Mouse (Mus musculus): Measurements from ENCODE around the gene Fnip2. TPM values are rescaled to one million over a fixed set of nuclear protein-coding genes. Genes with fewer than 3 reads are reported as not detected.

The Fnip2 gene
- total and polyA plus RNA-seq, 2 experiments from 2014 or later = 6.9 to 30.3 TPM

DNA sequence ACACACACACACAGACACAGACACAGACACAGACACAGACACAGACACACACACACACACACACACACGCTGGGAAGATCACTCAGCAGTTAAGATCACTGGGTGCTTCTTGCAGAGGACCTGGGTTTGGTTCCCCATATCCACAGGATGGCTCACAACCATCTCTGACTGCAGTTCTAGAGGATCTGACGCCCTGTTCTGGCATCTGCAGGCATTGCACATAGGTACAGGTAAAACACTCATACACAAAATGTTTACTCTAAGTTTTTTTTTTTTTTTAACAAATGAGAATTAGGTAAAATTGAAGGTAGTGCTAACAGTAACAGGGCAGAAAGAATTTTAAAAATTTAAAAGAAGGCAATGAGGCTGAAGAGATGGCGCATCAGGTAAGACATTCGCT lies 121.5 kb downstream of the Fnip2 start:
- ATAC-seq (ENCODE audit: low FRiP score) (no peak), DNase-seq (ENCODE audit: low spot score) (no peak)
- no peak overlapping the region for H3K27ac ChIP-seq (ENCODE audit: low read depth, low read length)
- no peak for TF ChIP-seq CTCF (IDR thresholded peaks at IDR 0.05)
- H3K9me3 ChIP-seq (ENCODE audit: low read length) = no peaks in the 10 kb centered on the region
- no peak overlapping the region for H3K9ac ChIP-seq (replicated peaks; ENCODE audit: low read length, poor library complexity, severe bottlenecking)
- H3K36me3 ChIP-seq (ENCODE audit: insufficient read depth, low read length) = no peaks in the 10 kb centered on the region
- no peak overlapping the region for H3K4me2 ChIP-seq (ENCODE audit: low read depth, low read length, poor library complexity, severe bottlenecking)
- WGBS = 92% methylated on average over 4 of the region's 4 CpGs
- H3K27me3 ChIP-seq (ENCODE audit: insufficient read depth, low read length) = no peaks in the 10 kb centered on the region
- no peaks in the 10 kb centered on the region for H3K4me1 ChIP-seq (ENCODE audit: insufficient read depth, low read length)
- no peak overlapping the region for H3K4me3 ChIP-seq (ENCODE audit: low read depth, low read length)

DNA sequence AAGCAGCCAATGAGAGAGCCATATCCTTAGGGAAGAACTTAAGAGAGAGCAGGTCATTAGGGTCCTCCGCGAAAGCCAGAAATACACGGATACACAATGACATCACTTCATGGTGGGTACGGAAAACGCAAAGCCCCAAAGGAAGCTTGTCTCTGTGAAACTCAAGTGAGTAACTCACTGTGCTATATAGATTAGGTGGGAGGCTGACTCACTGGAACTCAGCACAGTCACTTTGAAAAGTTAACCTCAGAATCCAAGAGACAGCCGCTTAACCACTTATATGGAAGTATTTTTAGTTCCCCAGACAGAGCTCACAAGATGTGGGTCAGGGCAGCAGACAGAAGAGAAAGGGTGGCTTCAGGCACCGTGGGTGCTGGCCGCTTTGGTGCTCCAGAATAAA lies 122.6 kb downstream of the Fnip2 start:
- no peak overlapping the region for H3K4me2 ChIP-seq (ENCODE audit: low read depth, low read length, poor library complexity, severe bottlenecking)
- H3K9ac ChIP-seq (replicated peaks; ENCODE audit: low read length, poor library complexity, severe bottlenecking) = no peak overlapping the region
- H3K27ac ChIP-seq (ENCODE audit: low read depth, low read length) = no peak overlapping the region
- H3K9me3 ChIP-seq (ENCODE audit: low read length) = no peaks in the 10 kb centered on the region
- no peak for ATAC-seq (ENCODE audit: low FRiP score)
- no peak for DNase-seq (ENCODE audit: low spot score)
- WGBS = 86% methylated on average over 8 of the region's 8 CpGs
- no peak for TF ChIP-seq CTCF (IDR thresholded peaks at IDR 0.05)
- no peaks in the 10 kb centered on the region for H3K27me3 ChIP-seq (ENCODE audit: insufficient read depth, low read length)
- H3K4me3 ChIP-seq (ENCODE audit: low read depth, low read length) = no peak overlapping the region
- no peaks in the 10 kb centered on the region for H3K36me3 ChIP-seq (ENCODE audit: insufficient read depth, low read length)
- no peaks in the 10 kb centered on the region for H3K4me1 ChIP-seq (ENCODE audit: insufficient read depth, low read length)

DNA sequence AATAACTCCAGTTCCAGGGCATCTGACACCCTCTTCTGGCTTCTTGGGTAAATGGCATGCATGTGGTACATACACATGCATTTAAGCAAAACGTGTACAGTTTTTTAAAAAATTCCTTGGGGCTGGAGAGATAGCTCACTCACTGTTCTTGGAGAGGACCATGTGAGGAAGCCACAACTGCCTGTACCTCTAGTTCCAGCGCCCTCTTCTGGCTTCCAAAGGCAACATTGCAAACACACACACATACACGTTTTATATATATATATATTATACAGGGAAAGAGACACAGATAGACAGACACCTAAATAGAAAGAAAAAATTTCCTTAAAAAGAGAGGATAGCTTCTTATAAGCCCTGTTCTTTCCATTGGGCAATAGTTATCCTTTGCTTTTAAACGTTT lies 123.7 kb downstream of the Fnip2 start:
- Histone ChIP-seq H3K9ac (replicated peaks; ENCODE audit: low read length, poor library complexity, severe bottlenecking) (no peak overlapping the region), H3K4me1 (ENCODE audit: insufficient read depth, low read length) (no peaks in the 10 kb centered on the region), H3K9me3 (ENCODE audit: low read length) (no peaks in the 10 kb centered on the region), H3K4me3 (ENCODE audit: low read depth, low read length) (no peak overlapping the region), H3K36me3 (ENCODE audit: insufficient read depth, low read length) (no peaks in the 10 kb centered on the region), H3K27ac (ENCODE audit: low read depth, low read length) (no peak overlapping the region), H3K27me3 (ENCODE audit: insufficient read depth, low read length) (no peaks in the 10 kb centered on the region), H3K4me2 (ENCODE audit: low read depth, low read length, poor library complexity, severe bottlenecking) (no peak overlapping the region)
- no peak; the same call in 1 of the 2 replicates for TF ChIP-seq CTCF (IDR thresholded peaks at IDR 0.05)
- 78% methylated on average over 4 of the region's 4 CpGs for WGBS
- DNase-seq (ENCODE audit: low spot score) (no peak), ATAC-seq (ENCODE audit: low FRiP score) (no peak)

DNA sequence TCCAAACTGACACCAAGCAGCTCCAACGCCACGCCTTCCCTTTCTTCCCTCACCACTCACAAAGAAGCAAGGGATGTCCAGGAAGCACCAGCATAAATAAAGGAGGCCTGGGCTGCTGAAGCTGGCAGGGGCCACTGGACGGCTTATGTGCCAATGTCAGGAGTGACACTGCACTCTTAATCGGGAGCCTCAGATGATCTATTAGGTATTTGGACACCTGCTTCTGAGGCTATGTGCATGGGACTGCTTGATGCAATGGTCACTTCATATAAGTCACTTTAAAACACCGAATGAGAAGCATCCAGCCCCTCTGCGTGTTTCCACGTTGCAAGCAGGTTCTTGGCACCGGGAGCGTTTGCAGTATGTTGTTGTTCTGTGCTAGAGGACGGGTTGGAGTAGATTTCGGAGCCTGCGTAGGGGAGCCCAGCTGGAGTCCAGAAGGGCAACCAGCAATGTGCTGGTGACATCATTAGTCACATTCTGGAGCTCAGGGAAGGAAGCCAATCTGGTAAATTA lies 126.6 kb downstream of the Fnip2 start:
- H3K4me1 ChIP-seq (ENCODE audit: insufficient read depth, low read length) = no peaks in the 10 kb centered on the region
- DNase-seq (ENCODE audit: low spot score) = peak; percentile 71
- H3K27me3 ChIP-seq (ENCODE audit: insufficient read depth, low read length) = no peaks in the 10 kb centered on the region
- no peaks in the 10 kb centered on the region for H3K36me3 ChIP-seq (ENCODE audit: insufficient read depth, low read length)
- peak; percentile 52; the same call in 1 of the 2 replicates for ATAC-seq (ENCODE audit: low FRiP score)
- no peak overlapping the region for H3K9ac ChIP-seq (replicated peaks; ENCODE audit: low read length, poor library complexity, severe bottlenecking)
- no peak overlapping the region for H3K4me3 ChIP-seq (ENCODE audit: low read depth, low read length)
- 65% methylated on average over 12 of the region's 12 CpGs for WGBS
- TF ChIP-seq CTCF (IDR thresholded peaks at IDR 0.05) = no peak
- H3K27ac ChIP-seq (ENCODE audit: low read depth, low read length) = no peak overlapping the region
- H3K9me3 ChIP-seq (ENCODE audit: low read length) = no peaks in the 10 kb centered on the region
- no peak overlapping the region for H3K4me2 ChIP-seq (ENCODE audit: low read depth, low read length, poor library complexity, severe bottlenecking)

DNA sequence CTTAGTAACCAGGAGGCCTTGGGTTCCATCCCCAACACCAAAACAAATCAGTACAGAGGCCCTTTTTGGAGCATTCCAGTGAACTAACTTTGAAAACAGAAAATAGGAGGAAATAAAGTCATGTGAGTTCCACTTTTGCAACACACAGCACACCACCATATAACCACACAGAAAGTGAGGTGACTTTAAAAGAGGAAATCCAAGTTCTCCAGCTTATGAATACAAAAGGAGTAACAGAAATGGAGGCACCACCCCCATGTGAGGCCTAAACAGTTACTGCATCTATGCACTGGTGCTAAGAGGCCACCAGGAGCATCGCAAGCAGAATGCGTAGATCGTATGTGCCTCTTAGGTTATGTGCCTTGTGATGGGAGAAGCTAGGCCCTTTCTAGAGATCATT lies 129.3 kb downstream of the Fnip2 start:
- no peak overlapping the region for H3K4me3 ChIP-seq (ENCODE audit: low read depth, low read length)
- no peak for DNase-seq (ENCODE audit: low spot score)
- no peak for TF ChIP-seq CTCF (IDR thresholded peaks at IDR 0.05)
- H3K9me3 ChIP-seq (ENCODE audit: low read length) = no peaks in the 10 kb centered on the region
- H3K27me3 ChIP-seq (ENCODE audit: insufficient read depth, low read length) = no peaks in the 10 kb centered on the region
- H3K4me1 ChIP-seq (ENCODE audit: insufficient read depth, low read length) = no peaks in the 10 kb centered on the region
- whole genome bisulfite sequencing = 100% methylated on average over 3 of the region's 3 CpGs
- no peak overlapping the region for H3K9ac ChIP-seq (replicated peaks; ENCODE audit: low read length, poor library complexity, severe bottlenecking)
- no peak overlapping the region for H3K4me2 ChIP-seq (ENCODE audit: low read depth, low read length, poor library complexity, severe bottlenecking)
- H3K36me3 ChIP-seq (ENCODE audit: insufficient read depth, low read length) = no peaks in the 10 kb centered on the region
- ATAC-seq (ENCODE audit: low FRiP score) = no peak
- H3K27ac ChIP-seq (ENCODE audit: low read depth, low read length) = no peak overlapping the region

DNA sequence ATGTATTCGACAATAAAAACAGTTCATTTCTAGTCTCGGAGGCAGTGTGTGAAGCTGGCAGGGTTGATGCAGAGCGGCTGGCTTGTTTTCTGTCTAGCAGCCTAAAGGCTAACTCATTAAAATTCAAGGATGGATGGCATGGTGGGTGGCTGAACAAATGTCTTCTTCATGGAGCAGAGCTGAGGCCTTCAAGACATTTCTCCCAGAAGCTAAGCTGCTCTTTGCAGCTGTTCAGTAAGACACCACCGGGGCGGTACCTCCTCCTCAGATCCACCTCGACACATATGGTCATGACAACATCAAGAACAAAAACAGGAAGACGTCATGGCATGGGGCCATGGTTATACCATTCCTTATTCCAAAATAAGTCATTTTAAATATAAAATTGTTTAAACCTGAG lies 131.4 kb downstream of the Fnip2 start:
- TF ChIP-seq CTCF (IDR thresholded peaks at IDR 0.05) = no peak
- no peak overlapping the region for H3K27ac ChIP-seq (ENCODE audit: low read depth, low read length)
- no peaks in the 10 kb centered on the region for H3K9me3 ChIP-seq (ENCODE audit: low read length)
- DNase-seq (ENCODE audit: low spot score) (no peak), ATAC-seq (ENCODE audit: low FRiP score) (no peak)
- no peak overlapping the region for H3K4me2 ChIP-seq (ENCODE audit: low read depth, low read length, poor library complexity, severe bottlenecking)
- no peaks in the 10 kb centered on the region for H3K4me1 ChIP-seq (ENCODE audit: insufficient read depth, low read length)
- WGBS = 82% methylated on average over 7 of the region's 7 CpGs
- H3K4me3 ChIP-seq (ENCODE audit: low read depth, low read length) = no peak overlapping the region
- H3K27me3 ChIP-seq (ENCODE audit: insufficient read depth, low read length) = no peaks in the 10 kb centered on the region
- no peaks in the 10 kb centered on the region for H3K36me3 ChIP-seq (ENCODE audit: insufficient read depth, low read length)
- no peak overlapping the region for H3K9ac ChIP-seq (replicated peaks; ENCODE audit: low read length, poor library complexity, severe bottlenecking)

All from midbrain, postnatal 0 days (tissue).